Mouse (Mus musculus) layer of hippocampus, postnatal 36 days (tissue): ENCODE measurements around the gene Ttbk1. TPM values are rescaled to one million over a fixed set of nuclear protein-coding genes. Genes with fewer than 3 reads are reported as not detected.
"Not testable (repeated sequence)": the region's sequence is repeated elsewhere in the genome, so short reads cannot be mapped to it uniquely, and the experiment has no call there.

Experiments
- DNase-seq, 2 experiments: peaks; one replicate each; pipeline ENCODE4 v3.0.0; 2022
- total RNA-seq, 2 experiments: library from RNA; stranded (reverse); gene quantifications; 2 replicates each; pipeline ENCODE4 v1.2.3; 2021

Ttbk1 gene
- 100 to 1,000 TPM; 114 to 118 TPM for total RNA-seq

- peak; percentile 56 to 59 for DNase-seq
These were observed at the start of gene Ttbk1 for GRCm38 (mm10) chr17:46487431-46487830. Gene Ttbk1 (minus strand): TSS chr17:46487675.

GRCm38 (mm10) chr17:46525579-46526307 lies 38.3 kb upstream of the Ttbk1 start:
- peak; percentile 51 to 58 for DNase-seq

GRCm38 (mm10) chr17:46525065-46525464 lies 37.6 kb upstream of the Ttbk1 start:
- DNase-seq: no peak

DNA sequence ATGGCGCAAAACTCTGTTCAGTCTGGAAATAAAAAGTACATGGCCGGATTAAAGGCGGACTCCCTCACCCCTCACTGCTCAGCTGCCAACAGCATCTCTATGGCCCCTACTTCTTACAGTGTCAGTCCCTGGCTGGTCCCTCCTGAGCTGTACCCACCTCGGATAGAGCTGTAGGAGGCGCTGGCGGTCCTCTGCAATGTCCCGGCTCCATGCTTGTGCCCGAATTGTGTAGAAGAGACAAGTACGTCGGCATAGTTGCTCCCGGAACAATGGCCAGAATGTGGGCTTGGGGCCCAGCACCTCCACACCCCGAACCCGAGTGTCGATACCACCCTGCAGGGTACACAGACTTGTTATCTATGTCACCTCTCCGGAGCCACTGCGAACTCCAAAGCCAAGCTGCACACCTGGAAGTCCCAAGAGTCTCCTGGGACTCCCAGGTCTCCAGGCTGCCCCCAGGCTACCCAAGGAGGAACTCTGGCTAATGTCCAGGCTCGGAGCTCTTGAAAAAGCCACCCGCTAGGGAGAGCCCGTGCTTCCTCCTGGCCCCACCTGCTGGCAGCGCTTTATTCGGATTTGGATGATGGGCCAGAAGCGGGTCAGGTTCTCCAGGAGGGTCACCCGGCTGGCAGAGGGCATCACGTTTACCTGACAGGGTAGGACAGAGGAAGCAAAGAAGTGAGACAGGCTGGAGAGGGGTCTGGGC lies 34.6 kb upstream of the Ttbk1 start:
- DNase-seq: no peak

DNA sequence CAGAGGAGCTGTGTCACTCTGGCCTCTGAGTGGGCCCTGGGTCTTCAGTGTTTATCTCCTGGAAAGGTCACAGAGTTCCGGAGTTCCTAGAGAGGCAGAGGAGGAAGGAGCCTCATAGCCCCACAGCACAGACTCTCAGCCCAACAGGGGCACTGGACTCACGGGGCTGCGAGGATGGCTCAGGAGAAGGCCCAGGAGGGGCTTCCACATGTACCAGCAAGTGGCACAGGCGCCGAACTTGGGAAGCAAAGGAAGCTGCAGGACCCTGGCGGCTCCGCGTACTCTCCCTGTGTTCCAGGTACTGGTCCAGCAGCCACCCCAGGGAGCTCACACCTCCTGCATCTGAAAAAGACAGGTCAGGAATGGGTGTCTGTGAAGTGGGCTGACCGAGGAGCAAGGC lies 33.7 kb upstream of the Ttbk1 start:
- no peak for DNase-seq

- DNase-seq: no peak
These were observed 33.0 kb upstream of the Ttbk1 start for GRCm38 (mm10) chr17:46520385-46520979.

GRCm38 (mm10) chr17:46519971-46520370 lies 32.5 kb upstream of the Ttbk1 start:
- no peak for DNase-seq

- no peak for DNase-seq
These were observed 25.9 kb upstream of the Ttbk1 start for GRCm38 (mm10) chr17:46513329-46513728.

- no peak for DNase-seq
These were observed 23.7 kb upstream of the Ttbk1 start for GRCm38 (mm10) chr17:46511059-46511710.

DNA sequence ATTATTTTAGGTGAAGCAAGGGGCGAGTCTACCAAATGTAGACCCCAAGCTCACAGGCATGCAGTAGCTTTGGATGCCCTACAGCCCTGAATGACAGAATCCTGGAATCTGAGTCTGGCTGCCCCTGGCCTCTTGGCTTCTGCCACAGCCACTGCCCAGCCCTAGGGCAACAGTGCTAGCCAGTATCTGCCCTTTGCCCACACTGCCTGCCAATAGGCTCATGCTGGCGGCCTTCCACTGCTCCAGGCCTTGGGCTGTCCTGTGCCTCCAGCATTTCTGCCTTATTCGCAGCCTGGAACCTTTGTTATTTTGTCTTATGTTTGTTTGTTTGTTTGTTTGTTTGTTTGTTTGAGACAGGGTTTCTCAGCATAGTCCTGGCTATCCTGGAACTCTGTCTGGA lies 18.1 kb upstream of the Ttbk1 start:
- no peak for DNase-seq

DNA sequence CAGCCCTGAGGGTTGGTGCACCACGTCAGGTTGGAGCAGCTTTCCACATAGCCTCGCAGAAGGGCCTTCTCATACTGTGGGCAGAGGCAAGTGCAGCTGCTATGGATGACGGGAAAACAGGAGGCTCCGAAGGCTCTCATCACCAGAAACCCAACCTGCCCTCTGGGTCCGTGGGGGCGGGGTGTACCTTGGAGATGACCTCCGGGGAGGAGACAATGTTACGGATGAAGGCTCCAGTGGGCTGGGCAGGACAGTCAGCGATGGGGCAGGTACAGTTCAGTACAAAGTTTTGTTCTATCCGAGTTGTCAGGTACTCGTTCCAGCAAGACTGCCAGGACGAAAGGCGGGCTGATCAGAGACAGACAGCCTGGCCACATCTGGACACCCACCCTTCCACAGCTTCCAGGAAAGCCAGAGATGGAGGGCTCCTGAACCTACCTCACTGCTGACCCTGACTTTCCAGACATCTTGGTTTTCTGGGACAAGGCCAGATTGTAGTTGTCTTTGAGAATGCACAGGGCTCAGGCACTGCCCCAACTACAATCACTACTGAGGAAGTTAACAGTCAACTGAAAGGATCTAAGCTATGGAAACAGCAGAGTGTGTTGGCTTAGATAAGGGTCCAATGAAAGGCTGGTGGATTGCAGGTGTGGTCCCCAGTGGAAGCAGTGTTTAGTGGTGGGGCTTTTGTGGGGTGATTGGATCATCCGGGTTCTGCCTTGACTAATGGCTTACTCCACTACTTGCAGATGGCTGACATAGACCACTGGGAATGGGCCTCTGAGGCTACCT lies 16.6 kb upstream of the Ttbk1 start:
- DNase-seq: no peak

DNA sequence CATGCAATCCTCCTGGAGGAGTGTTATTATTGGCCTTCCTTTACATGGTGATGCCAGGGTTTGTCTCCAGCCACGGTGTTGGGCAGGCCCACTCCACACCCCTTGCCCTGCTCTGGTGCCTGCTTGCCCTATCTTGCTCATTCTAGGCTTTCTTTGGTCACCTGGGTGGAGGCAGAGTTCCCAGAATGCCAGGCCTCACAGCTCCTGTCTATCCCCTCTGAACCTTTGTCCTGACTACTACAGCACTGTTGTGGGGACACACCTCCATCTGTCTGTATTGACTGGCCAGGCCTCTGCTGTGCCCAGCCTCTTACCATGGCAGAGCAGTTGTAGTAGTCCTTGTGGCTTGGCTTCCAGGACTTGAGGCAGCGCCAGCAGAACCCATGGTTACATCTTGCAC lies 15.3 kb upstream of the Ttbk1 start:
- no peak for DNase-seq

GRCm38 (mm10) chr17:46497956-46498355 lies 10.5 kb upstream of the Ttbk1 start:
- no peak for DNase-seq

DNA sequence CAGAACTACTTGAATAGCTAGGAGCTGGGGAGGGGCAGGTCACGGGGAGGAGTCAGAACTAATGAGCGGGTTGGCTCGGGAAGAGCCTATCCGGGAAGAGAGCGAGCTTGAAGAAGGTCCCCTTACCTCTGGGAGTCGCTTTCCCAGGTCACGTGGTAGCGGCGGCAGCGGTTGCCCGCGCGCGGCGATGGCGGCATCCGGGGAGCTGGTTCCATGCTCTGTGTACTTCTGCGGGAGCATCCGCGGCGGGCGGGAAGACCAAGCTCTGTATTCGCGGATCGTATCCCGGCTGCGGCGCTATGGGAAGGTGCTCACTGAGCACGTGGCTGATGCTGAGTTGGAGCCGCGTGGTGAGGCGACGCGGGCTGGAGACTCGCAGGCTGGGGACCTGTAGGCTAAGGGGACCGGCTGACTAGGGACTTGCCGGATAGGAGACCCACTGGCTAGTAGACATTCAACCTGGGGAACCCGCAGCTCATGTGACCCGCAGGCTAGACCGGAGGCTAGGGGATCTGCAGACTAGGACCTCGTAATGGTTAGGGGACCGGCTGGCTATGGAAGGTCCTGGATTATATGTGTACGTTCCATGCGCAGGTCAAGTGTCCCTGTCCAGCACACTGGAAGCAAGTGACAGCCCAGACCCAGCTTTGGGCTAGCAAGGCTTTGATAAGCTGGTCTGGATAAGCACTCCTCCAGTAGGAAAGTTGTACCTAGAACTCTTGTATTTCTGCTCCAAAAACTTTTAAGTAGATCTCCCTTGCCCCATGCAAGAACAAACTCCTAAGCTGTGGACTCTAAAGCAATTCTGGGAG lies 9.4 kb upstream of the Ttbk1 start, which contains the start of gene Dnph1:
Gene Dnph1 (plus strand): TSS at position 89 of the 812 bp plus-strand sequence.
- peak; percentile 79 for DNase-seq

- not testable (repeated sequence) for DNase-seq
These were observed 8.6 kb upstream of the Ttbk1 start for GRCm38 (mm10) chr17:46496081-46496480.

GRCm38 (mm10) chr17:46495486-46495885 lies 8.0 kb upstream of the Ttbk1 start:
- DNase-seq: no peak

DNA sequence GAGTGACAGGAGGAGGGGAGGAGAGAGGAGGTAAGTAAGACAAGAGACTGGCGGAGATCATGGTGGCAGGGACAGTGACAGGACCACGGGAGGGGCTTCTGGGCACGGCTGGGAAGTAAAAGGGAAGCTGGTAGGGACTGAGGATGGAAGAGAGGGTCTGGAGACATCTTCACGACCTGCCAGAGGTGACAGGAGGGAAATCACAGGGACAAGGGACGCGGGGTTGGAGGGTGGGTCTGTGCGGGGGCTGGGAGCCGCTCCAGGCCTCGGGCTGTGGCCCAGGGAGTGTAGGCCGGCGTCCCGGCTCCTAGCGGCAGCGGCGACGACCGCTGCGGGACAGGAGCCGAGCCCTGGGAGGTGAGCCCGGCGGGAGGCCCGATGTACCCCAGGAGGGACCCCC lies 480 bp downstream of the Ttbk1 start:
- no peak for DNase-seq

DNA sequence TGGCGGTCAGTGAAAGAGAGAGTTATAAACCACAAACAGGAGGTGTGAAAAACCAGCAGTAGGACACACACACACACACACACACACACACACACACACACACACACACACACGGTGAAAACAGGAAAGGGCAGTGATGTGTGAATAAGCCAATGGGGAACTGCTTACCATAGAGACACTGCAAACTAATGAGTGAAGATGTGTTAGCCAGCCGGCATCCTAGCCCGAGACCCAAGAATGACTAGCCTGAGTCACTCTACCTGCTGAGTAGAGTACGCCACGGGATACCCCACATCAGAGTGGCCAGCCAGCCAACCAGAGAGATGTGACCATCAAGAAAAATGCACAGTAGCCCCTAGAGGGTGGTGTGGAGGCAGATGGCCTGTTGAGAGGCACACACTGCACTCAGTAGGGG lies 3.0 kb downstream of the Ttbk1 start:
- DNase-seq: no peak

DNA sequence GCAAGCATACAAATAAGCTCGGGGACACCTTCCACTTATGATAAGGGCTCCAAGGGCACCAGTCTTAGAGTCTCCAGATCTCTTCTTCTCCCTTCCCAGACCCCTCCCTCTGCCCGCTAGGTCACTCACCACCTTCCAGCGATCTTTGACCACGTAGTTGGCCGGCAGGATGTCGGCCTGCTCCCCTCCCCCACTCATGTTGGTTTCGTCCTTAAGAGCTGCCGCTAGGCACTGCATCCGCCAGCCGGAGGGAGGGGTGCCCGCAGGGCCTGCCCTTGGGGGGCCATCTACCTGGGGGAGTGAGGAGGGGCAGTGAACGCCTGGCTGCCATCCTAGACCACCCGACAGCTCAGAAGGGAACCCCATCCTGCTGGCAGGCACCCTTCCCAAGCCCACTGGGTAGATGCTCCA lies 3.4 kb downstream of the Ttbk1 start:
- DNase-seq: peak in 1 of 2 experiments; percentile 25

GRCm38 (mm10) chr17:46483561-46484001 lies 3.9 kb downstream of the Ttbk1 start:
- peak; percentile 46 to 60 for DNase-seq

DNA sequence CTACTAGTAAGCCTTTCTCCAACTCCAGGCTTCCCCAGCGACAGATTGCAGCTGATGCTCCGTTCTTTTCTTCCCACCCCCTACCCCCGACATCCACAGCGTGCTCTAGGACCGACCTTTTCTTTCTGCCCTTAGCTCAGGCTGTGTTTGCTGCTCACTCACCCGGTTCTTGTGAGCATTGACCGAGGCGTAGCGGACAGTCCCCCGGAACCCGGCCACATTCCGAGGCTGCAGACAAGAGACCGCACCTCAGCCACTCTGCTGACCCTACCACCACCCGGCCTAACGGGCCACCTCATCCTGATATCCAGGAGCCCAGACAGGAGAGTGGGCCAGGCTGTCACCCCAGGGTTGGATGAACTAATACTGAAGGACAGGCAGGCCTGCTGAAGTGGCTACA lies 10.2 kb downstream of the Ttbk1 start:
- no peak for DNase-seq
